Mouse (Mus musculus) activated CD4-positive, CD25-positive, alpha-beta regulatory T cell, adult 4 months (primary cell): ENCODE measurements around the gene Exosc5. TPM values are rescaled to one million over a fixed set of nuclear protein-coding genes. Genes with fewer than 3 reads are reported as not detected.

Experiments used
- ATAC-seq: one replicate; pipeline ENCODE4 v1.8.0; 2017
- polyA plus RNA-seq, 2 experiments: library from polyadenylated mRNA; unstranded; fragments of 100-300 nt; shearing (Covaris generic); gene quantifications; one replicate each; pipeline ENCODE4 v1.2.1; 2017

Exosc5 gene
- polyA plus RNA-seq, 2 experiments from 2014 or later, result 94.5 to 110 TPM

- peak; percentile 80 for ATAC-seq
Measured at GRCm38 (mm10) chr7:25680514-25681258, 21.7 kb downstream of the Exosc5 start, which contains the start of gene B9d2. TSS of gene B9d2 (plus strand) at chr7:25680780.

DNA sequence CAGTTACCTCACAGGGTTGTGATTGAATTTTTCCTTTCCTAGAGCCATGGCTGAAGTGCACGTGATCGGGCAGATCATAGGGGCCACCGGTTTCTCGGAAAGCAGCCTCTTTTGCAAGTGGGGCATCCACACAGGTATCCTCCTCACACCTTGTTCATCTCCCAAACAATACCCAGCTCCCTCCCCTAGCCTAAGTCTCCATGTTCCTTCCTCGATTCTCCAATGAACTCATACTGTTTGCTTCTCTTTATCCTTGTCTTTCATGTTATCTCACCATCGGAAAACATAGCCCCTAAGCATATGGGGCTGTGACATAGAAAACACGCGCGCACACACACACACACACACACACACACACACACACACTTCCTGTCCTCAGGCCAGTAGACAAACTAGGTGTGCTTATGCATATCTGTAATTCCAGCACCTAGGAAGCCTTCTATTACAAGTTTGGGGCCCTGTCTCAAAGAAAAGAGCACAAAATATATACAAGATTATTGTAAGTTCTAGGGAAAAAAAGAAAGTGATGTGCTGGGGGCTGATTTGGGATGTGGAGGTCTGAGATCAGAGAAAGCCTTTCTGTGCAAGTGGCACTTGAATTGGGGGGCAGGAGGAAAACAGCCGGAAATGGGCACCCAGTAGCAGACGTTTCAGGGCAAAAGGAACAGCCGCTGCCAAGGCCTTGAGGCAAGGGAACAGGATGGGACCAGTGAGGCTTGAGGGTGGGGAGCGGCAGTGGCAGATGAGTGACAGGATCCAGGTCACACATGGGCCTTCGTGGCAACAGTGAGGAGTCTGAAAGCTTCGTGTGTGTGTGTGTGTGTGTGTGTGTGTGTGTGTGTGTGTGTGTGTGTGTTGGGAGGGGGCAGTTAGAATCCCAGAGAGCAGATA is 22.6 kb downstream of the Exosc5 start:
- no peak for ATAC-seq

GRCm38 (mm10) chr7:25683474-25684180 is 24.7 kb downstream of the Exosc5 start:
- ATAC-seq, result peak; percentile 55

DNA sequence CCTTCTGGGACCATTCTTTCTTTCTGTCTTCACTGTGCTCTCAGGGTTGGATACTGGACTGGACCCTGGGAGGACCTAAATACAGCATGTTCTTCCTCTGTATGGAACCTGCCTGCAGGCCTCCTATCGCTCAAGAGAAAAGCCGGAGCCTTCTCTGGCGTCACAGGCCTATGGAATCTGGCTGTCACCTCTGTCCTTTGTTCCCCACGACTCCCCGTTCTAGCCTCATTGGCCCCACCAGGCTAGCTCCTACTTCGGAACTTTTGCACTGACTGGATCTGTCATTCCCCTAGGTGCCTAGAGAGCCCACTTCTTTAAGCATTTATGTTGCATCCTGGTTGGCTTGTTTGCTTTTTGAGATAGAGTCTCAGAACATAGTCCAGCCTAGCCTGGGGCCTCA is 25.7 kb downstream of the Exosc5 start:
- no peak for ATAC-seq

DNA sequence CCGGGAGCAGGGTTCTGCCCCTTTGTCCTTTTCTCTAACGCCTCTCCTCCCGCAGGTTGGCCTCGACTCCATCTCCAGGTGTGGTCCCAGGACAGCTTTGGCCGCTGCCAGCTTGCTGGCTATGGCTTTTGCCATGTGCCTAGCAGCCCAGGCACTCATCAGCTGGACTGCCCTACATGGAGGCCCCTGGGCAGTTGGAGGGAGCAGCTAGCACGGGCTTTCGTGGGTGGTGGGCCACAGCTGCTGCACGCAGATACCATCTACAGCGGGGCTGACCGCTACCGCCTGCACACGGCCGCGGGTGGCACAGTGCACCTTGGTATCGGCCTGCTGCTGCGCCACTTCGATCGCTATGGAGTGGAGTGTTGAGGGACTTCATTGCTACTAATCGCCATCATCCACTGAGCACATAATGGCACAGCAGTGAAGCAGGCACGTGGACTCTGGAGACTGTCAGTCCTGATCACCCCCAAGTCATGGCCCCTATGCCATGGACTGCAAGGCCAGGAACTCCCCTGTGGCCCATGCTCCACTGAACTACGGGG is 27.0 kb downstream of the Exosc5 start:
- ATAC-seq, result no peak

- peak; percentile 6 for ATAC-seq
Measured at GRCm38 (mm10) chr7:25686680-25687531, 27.9 kb downstream of the Exosc5 start, which contains the start of gene Tgfb1. TSS of gene Tgfb1 (plus strand) at chr7:25687002.

DNA sequence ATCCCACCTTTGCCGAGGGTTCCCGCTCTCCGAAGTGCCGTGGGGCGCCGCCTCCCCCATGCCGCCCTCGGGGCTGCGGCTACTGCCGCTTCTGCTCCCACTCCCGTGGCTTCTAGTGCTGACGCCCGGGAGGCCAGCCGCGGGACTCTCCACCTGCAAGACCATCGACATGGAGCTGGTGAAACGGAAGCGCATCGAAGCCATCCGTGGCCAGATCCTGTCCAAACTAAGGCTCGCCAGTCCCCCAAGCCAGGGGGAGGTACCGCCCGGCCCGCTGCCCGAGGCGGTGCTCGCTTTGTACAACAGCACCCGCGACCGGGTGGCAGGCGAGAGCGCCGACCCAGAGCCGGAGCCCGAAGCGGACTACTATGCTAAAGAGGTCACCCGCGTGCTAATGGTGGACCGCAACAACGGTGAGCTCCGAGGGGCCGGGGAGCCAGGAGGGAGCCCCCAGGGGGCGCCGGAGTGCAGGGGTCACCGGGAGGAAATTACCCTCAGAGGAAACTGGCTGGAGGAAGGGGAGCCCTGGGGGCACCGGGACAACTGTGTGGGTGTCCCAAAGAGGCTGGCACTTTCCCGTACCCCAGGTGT is 28.9 kb downstream of the Exosc5 start:
- no peak for ATAC-seq

DNA sequence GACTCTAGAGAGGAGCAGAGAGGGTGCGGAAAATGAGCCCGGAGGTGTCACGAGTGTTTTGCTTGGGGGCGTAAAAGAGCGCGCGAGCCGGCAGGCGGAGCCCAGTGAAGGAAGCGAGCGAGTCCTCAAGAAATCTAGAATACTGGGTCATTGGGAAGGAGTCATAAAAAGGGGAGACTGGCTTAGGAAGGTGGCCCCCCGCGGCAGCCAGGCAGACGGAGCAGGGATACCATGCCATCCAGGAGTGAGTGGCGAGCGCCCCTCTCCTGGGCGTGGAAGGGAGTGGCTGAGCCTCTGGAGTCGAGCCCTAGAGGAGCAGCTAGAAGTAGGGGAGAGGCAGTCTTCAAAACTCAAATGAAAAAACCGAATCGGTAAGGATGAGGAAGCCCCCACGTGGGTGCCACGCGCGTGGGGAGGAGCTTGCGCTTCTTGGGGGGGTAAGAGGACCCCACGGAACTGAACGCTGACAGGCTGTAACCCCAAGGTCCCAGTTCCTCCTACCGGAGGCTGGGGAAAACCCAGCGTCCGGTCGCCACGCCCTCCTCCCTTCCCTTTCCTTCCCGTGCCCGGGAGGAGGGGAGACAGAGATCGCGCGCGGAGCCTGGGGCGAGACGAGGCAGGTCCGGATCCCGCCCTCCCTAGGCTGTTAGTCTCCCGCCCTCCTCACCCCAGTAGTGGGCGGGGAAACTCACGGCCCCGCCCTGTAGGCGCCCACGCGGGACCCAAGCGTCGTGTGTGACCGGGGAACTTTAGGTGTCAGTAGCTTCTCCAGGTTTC is 30.0 kb downstream of the Exosc5 start:
- peak; percentile 58 for ATAC-seq

DNA sequence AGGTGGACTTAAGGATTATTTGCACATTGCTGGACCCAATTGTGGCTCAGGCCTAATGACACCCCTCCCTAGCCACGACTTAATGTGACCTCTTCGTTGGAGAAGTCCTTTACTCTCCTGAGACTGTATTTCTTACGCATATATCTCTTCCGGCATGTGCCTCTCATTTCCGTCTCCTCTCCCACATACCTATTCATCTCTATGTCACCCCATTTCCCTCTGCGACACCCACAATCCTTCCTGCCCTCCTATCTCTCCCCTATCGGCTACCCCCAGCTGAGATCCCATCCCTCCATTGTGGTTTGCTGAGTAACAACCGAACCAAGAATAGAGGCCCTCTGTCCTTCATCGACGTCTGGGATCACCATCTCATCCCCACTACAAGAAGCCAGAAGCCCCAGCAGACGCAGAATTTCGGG is 30.6 kb downstream of the Exosc5 start:
- peak; percentile 36 for ATAC-seq

GRCm38 (mm10) chr7:25690051-25690450 is 31.1 kb downstream of the Exosc5 start:
- no peak for ATAC-seq

DNA sequence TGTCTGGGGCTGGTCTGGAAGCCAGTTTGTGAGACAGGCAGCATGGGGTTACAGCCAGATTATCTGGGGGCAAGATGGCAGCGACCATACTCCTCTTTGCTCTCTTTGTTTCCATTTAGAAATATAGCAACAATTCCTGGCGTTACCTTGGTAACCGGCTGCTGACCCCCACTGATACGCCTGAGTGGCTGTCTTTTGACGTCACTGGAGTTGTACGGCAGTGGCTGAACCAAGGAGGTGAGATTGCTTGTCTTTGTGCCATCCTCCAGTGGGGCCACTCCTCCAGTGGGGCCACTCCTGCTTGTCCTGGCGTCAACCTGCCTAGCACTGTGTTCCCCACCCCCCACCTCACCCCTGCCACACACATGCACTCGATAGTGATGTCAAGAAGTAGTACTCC is 35.1 kb downstream of the Exosc5 start:
- ATAC-seq, result no peak

DNA sequence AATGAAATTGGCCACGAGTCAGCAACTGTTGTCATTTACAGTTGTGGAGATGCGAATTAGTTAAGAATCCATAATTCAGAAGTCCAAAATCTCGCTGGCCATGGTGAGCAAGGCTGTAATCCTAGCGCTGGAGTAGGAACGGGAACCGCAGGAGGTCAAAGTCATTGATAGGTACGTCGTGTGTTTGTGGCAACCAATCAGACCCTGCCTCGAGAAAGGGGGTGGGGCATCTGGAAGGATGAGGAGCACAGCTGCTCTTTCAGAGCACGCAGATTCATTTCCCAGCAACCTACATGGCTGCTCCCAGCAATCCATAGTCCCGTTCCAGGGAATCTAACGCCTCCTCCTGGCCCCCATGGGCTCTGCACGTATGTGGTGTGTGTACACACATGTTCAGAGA is 40.9 kb downstream of the Exosc5 start:
- no peak for ATAC-seq

DNA sequence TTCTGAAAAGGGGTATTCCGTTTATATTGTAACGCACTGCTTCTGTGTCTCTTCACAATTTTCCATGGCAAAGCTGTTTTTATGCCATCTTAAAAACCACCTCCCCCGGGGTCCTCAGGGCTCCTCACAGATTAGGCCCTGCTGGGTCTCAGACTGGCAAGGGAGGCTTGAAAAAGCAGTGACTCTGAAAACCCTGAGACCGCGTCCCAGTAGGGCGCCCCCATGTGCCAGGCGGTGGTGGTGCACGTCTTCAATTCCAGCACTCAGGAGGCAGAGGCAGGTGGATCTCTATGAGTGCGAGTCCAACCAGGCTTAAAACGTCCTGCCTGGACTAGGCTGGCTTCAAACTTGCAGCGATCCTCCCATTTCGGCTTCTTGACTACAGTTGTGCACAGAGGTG is 41.8 kb downstream of the Exosc5 start:
- no peak for ATAC-seq

GRCm38 (mm10) chr7:25702350-25702749 is 43.4 kb downstream of the Exosc5 start:
- ATAC-seq, result no peak

DNA sequence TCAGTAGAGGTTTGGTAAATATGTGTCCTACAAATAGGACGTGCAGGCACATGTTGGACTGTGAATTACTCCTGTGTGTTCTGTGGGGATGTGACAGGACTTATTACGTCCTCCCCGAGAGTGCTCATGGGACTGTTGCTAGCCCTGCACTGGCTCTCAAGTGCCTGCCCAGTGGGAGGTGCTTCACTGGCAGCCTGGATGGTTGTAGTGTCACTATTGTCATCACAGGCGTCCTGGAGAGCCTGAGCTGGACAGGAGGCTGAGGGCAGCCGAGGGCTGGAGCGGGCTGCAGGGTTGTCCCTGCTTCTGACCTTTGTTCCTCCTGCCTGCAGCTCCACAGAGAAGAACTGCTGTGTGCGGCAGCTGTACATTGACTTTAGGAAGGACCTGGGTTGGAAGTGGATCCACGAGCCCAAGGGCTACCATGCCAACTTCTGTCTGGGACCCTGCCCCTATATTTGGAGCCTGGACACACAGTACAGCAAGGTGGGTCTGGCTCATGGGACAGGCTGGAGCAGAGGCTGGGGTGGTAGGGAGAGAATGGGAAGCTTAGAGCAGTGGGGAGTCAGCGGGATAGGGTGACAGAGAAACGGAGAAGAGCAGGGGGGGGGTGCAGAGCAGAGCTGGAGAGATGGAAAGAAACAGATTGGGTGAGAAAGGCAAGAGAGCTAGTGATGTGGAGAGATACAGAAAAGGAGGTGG is 45.0 kb downstream of the Exosc5 start:
- ATAC-seq, result no peak

GRCm38 (mm10) chr7:25704716-25705364 is 45.9 kb downstream of the Exosc5 start:
- ATAC-seq, result no peak

DNA sequence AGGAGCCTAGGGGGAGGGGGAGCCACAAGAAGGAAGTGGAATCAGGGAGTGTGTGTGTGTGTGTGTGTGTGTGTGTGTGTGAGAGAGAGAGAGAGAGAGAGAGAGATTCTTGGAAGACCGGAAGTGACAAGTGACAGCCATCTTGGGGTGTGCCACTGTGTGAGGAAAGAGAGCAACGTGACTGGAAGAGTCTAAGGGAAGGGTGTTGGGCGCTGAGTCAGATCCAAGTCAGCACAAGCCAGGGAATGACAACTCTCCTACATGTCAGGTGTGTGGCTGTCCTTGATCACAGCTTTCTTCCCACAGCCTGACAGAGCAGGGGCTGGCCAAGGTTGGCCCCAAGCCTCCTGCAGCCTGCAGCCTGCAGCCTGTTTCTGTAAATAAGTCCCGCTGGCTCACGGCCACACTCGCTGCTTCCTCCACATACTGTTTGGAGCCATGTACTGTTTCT is 46.9 kb downstream of the Exosc5 start:
- ATAC-seq, result no peak

DNA sequence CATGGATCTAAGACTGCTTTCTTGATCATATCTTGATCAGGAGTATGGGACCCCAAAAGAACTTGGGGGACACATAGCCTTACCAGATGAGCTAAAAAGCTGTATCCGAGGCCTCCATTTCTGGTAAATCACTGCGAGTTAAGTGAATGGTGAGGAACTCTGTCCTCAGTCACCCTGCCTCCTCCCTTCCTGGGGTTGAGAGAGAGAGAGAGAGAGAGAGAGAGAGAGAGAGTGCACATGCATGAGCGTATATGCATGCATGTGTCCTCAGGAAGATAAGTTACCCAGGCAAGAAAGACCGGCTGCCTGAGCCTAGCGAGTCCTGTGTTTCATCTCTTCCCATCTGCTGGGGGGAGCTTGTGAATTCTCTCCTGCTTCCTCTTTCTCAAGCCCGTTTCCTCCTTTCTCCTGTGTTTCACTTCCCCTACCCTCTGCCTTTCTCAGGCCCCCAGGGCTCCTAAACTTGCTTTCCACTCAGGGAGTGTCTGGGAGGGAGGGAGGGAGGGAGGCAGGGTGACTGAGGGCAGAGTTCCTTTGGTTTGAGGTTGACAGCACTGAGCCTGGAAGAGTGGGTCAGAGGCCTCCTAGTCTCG is 47.7 kb downstream of the Exosc5 start:
- ATAC-seq, result no peak
